Mouse (Mus musculus) liver, adult 2 months (tissue): ENCODE results near the gene Zfp146.

Experiments
- CTCF ChIP-seq: fragments of 200-500 bp; IDR thresholded peaks from 2 replicates; pipeline ENCODE4 v1.5.1; 2011; ENCODE audit warnings: low read depth, low read length, control low read depth
- POLR2A ChIP-seq: fragments of 200-500 bp; IDR thresholded peaks from 2 replicates; pipeline ENCODE4 v1.6.1; 2011; ENCODE audit warnings: low read length, control low read depth; ENCODE audit not compliant: insufficient read depth; ENCODE audit errors: extremely low read depth

DNA sequence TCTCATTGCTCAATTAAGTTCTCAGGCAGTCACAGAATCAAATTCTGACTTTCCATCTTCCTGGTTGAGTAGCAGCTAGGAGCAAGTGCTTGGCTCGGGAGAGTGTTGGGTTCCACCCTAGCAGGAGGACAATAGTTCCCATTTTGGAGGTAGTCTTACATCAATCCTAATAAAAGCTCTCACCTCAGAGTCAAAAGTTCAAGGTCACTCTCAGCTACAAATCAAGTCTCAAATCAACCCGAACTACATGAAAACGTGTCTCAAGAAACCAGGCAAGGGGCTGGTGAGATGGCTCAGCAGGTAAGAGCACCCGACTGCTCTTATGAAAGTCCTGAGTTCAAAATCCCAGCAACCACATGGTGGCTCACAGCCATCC lies 19.6 kb upstream of the Zfp146 start:
- TF ChIP-seq POLR2A = no peak
- TF ChIP-seq CTCF = no peak
